Mouse (Mus musculus) heart, postnatal 14 days (tissue): Measurements from ENCODE around the gene Klrg2. TPM values are rescaled to one million over a fixed set of nuclear protein-coding genes. Genes with fewer than 3 reads are reported as not detected.
A peak's percentile ranks its signal among the peaks of the same experiment; 100 is the strongest.
"Not testable (repeated sequence)": the region's sequence is repeated elsewhere in the genome, so short reads cannot be mapped to it uniquely, and the experiment has no call there.

Source experiments
- DNase-seq, 2 experiments: peaks; one replicate each; pipeline ENCODE4 v3.0.0; 2021 to 2022
- intact Hi-C: fragments of 180-260 bp; cut with DNase I; formaldehyde crosslinking; loops from one replicate; pipeline ENCODE4 v1.15.1; 2025
- long read RNA-seq, 2 experiments: library from polyadenylated mRNA; stranded (forward); transcript quantifications; one replicate each; pipeline ENCODE4 v2.0.0; 2021
- total RNA-seq, 2 experiments: library from RNA; stranded (reverse); gene quantifications; 2 replicates each; pipeline ENCODE4 v1.2.3; 2021

Gene Klrg2
- under 1 TPM; 0.24 to 0.32 TPM for total RNA-seq
- long read RNA-seq, experiment 1, partial matches to known transcripts: 1 of 3 reads
- long read RNA-seq, experiment 1, other reads (novel, unspliced or antisense): 0 of 3 reads
- long read RNA-seq, experiment 2: 0 reads

- intact Hi-C loops: no loop called here
- DNase-seq: peak; percentile 66 to 67
These were observed at the start of gene Klrg2 for GRCm38 (mm10) chr6:38636852-38637618. Gene Klrg2 (minus strand): TSS chr6:38637242.

GRCm38 (mm10) chr6:38682532-38682931, 45.5 kb upstream of the Klrg2 start:
- intact Hi-C loops: no loop called here
- DNase-seq: no peak

DNA sequence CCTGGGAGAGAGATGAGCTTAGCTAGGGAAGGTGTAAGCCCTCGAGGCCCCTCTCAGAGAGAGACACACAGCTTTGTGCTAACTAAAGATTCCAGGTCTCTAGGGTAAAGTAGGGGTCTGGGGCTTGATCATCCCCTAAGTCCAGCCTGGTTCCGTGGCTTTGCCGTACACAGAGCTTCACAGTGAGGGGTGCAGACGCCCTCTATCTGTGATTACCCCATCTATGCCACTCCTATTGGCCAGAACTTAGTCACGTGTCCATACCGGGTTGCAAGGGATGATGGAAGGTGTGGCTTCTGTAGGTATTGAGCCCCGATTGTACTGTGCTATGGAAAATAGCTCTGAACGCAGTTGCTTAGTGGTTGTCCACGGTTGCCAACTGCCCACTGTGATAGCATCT, 40.6 kb upstream of the Klrg2 start:
- intact Hi-C loops: no loop called here
- no peak for DNase-seq

GRCm38 (mm10) chr6:38676723-38677122, 39.7 kb upstream of the Klrg2 start:
- intact Hi-C loops: no loop called here
- DNase-seq: no peak

GRCm38 (mm10) chr6:38676217-38676616, 39.2 kb upstream of the Klrg2 start:
- intact Hi-C loops: no loop called here
- no peak for DNase-seq

GRCm38 (mm10) chr6:38672011-38672410, 35.0 kb upstream of the Klrg2 start:
- intact Hi-C loops: no loop called here
- no peak for DNase-seq

DNA sequence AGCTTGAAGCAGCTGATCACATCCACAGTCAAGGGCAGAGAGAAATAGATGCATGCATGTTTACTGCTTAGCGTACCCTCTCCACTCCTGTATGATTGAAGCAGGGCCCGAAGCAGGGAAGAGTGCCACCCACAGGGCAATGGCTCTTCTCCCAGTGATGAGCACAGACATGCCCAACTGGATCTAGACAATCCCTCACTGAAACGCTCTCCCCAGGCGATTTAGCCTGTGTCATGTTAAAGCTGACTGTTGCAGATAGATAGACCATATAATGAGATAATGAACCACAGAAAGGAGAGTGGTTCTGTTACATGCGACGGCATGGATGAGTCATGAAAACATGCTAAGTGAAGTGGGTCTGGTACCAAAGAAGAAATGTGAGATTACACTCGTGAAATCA, 34.2 kb upstream of the Klrg2 start:
- no peak for DNase-seq
- intact Hi-C loops: no loop called here

GRCm38 (mm10) chr6:38670488-38670887, 33.4 kb upstream of the Klrg2 start:
- intact Hi-C loops, DNase-seq: not testable (repeated sequence)

DNA sequence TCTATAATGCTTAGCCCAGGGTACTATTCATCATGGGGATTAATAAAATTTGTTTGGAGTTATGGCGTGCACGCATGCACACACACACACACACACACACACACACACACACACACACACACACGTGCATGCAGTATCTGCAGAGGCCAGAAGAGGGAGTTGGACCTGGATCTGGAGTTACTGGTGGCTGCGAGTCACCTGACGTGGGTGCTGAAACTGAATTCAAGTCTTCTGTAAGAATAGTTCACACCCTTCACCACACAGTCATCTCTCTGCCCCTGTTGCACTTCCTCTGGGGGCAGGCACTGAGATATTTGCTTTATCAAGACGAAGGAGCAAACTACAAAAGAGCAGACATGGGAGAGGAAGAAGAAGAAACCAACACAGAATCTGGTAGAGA, 32.5 kb upstream of the Klrg2 start:
- intact Hi-C loops: no loop called here
- no peak for DNase-seq

GRCm38 (mm10) chr6:38662714-38663615, 25.9 kb upstream of the Klrg2 start, which contains the start of gene Clec2l:
Gene Clec2l (plus strand): TSS chr6:38663069.
- DNase-seq: peak; percentile 52 to 55
- intact Hi-C loops: no loop called here

GRCm38 (mm10) chr6:38661626-38662025, 24.6 kb upstream of the Klrg2 start:
- no peak for DNase-seq
- intact Hi-C loops: no loop called here

GRCm38 (mm10) chr6:38650263-38650937, 13.4 kb upstream of the Klrg2 start:
- intact Hi-C loops: loop anchor here (2.0 kb wide), 2 partner anchors 260 to 416 kb away; no protein-coding TSS in a partner anchor
- DNase-seq: peak; percentile 65 to 79

GRCm38 (mm10) chr6:38649545-38649944, 12.5 kb upstream of the Klrg2 start:
- intact Hi-C loops: no loop called here

DNA sequence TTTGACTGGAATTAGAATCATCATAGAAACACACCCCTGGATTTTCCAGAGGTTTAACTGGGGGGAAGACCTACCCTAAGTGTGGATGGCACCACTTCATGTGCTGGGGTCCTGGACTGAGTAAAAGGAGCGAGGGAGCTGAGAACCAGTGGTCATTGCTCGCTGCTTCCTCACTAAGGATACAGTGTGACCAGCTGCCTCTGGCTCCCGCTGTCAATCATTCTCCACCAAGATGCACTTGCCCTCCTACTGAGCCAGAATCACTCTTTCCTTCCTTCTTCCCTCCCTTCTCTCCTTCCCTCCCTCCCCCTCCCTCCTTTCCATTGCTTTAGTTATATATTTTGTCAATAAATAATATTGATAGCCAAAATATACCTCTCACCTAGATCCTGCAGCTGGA, 6.0 kb upstream of the Klrg2 start:
- intact Hi-C loops: no loop called here

More at GRCm38 (mm10) chr6:38649545-38649944, 12.5 kb upstream of the Klrg2 start:
- no peak for DNase-seq

DNA sequence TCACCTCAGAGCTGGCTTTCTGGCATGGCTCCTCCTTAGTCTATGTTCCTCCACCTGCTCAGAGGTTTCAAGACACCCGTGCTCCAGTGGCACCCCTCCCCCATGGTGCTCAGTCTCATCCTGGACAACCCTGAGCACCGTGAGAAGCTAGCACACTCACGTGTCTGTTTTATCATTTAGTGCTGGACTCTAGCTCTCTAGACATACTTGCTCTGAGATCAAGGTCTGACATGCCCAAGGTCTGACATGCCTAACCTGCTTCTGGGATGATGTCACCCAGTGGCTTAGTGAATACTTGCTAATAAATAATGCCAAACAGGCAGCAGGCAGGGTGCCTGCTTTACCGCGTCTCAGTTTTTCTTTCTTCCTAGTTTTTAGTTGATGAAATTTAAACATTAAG, 5.6 kb upstream of the Klrg2 start:
- intact Hi-C loops: no loop called here

More for the DNA sequence above, 6.0 kb upstream of the Klrg2 start:
- no peak for DNase-seq

GRCm38 (mm10) chr6:38641645-38642044, 4.6 kb upstream of the Klrg2 start:
- DNase-seq: no peak
- intact Hi-C loops: no loop called here

More for the DNA sequence above, 5.6 kb upstream of the Klrg2 start:
- DNase-seq: no peak

- intact Hi-C loops: no loop called here
- DNase-seq: no peak
These were observed 4.2 kb upstream of the Klrg2 start for GRCm38 (mm10) chr6:38641228-38641627.

DNA sequence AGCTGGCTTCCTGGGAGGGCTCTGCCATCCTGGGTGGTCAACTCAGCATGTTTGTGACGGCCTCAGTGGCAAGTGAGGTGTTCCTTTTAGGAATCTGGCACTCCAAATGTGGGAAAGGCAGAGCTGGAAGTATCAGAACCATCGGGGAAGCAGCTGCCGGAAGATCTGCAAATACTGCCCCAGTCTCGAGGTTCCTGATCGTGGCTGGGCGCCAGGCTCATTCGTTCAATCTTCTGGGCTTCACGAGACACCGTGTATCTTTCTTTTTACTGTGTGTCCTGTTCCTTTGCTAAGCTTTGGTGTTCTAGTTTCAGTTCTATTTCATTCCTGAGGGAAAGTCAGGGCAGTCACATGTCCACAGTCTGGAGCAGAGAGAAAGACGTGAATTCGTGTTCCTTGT, 3.4 kb upstream of the Klrg2 start:
- intact Hi-C loops: no loop called here
- no peak for DNase-seq

DNA sequence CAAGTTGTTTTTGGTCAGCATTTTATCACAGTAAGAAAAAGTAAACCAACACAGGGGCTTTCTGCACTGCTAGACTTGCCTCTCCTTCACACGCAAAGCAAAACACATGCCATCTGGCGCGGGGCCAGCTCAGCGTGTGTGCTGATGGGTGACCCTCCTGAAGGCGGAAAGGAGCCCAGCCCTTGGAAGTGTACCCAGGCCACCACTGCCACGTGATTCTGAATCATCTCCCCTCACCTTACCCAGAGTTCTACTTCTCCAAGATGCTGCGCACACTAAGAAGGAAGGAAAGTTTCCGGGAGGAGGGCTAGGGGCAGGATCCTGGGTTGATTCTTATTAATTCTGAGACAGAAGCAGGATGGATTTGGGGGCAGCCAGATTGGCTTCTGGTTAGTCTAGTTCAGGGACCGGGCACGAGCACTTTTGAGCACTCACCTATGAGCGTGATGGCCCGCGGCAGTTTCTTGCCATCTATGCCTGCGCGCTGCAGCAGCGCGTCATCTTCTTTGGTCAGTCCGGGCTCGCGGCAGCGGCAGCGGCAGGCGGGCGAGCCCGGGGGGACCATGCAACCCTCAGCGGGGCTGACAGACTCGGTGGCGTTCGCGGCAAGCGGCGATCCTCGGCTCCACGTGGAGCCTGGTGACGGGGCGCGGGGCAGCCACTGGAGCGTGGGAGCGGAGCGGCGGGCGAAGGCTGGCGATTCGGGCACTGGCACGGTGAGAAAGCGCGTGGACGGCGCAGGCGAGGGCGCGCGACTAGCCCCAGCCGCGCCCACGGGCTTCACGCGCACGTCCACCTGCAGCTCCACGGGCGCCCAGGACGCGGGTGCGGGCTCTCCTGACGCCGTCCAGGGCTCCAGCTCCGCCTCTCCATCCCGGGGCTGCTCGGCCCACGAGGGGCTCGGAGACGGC, 846 bp downstream of the Klrg2 start:
- intact Hi-C loops: no loop called here
- DNase-seq: peak; percentile 59 to 62
